Mouse (Mus musculus) erythroblast, embryonic 14.5 days (primary cell): ENCODE data around the gene Fam187b.

Experiments
- GATA1 ChIP-seq: IDR thresholded peaks from 2 replicates; pipeline ENCODE4 v1.6.1; 2012; ENCODE audit warnings: low read length, inconsistent platforms, mixed read lengths
- TAL1 ChIP-seq: IDR thresholded peaks from 3 replicates; pipeline ENCODE4 v1.6.1; 2012; ENCODE audit warnings: low read length, inconsistent platforms, mixed read lengths

DNA sequence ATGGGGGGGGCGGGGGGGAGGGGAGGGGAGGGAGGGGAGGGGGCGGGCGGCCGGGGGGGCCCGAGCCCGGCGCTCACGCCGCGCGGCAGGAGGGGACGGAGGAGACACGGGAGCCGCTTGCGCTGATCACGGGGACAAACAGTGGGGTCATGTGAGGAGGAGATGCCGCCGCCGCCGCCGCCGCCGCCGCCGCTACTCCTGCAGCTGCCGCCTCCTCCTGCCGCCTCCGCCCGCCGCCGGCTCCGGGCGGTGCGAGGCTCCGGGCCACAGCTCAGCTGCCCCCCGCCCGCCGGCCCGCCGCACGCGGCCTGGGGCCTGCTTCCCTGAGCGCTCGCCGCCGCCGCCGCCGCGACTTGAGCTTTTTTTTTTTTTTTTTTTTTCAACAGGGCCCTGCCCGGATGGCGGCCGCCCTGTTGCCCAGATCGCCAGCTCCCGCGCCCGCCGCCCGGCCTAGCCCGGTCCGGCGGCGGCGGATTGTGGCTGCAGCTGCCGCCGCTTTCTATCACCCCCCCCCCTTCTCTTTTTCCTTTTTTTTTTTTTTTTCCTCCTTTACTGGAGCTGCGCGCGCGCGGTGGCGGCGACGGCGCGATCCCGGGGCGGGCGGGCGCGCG is 16.7 kb upstream of the Fam187b start, which contains the start of gene Usf2:
- TF ChIP-seq GATA1 (no peak), TAL1 (no peak)
